Mouse (Mus musculus) C2C12 (cell line): Measurements from ENCODE around the gene Serpina12. TPM values are rescaled to one million over a fixed set of nuclear protein-coding genes. Genes with fewer than 3 reads are reported as not detected.

ENCODE experiments used
- H3K27me3 ChIP-seq: one replicate; pipeline ENCODE4 v1.6.1; 2011; ENCODE audit not compliant: control insufficient read depth, insufficient read depth, insufficient read length
- H3K36me3 ChIP-seq: one replicate; pipeline ENCODE4 v1.6.1; 2011; ENCODE audit not compliant: control insufficient read depth, insufficient read depth
- H3K4me3 ChIP-seq: one replicate; pipeline ENCODE4 v1.5.1; 2011; ENCODE audit warnings: mild to moderate bottlenecking, control low read depth; ENCODE audit not compliant: poor library complexity, insufficient read depth, severe bottlenecking
- H3K79me2 ChIP-seq: one replicate; pipeline ENCODE4 v1.6.1; 2011; ENCODE audit not compliant: control insufficient read depth, insufficient read depth
- H3K79me3 ChIP-seq: one replicate; pipeline ENCODE4 v1.6.1; 2011; ENCODE audit warnings: low read depth, control low read depth
- H3ac ChIP-seq: one replicate; pipeline ENCODE3; 2011; ENCODE audit warnings: low read depth; ENCODE audit not compliant: control insufficient read depth, insufficient read length
- CEBPB ChIP-seq: IDR thresholded peaks from one replicate; pipeline ENCODE4 v1.6.1; 2011; ENCODE audit warnings: low read depth, mild to moderate bottlenecking, control low read depth, moderate library complexity
- CTCF ChIP-seq: IDR thresholded peaks from one replicate; pipeline ENCODE4 v1.5.1; 2011; ENCODE audit not compliant: control insufficient read depth, insufficient read depth, insufficient read length
- FOSL1 ChIP-seq: IDR thresholded peaks from one replicate; pipeline ENCODE4 v1.8.0; 2011; ENCODE audit warnings: mild to moderate bottlenecking, low read length; ENCODE audit not compliant: poor library complexity, insufficient read depth, severe bottlenecking
- MAX ChIP-seq: IDR thresholded peaks from one replicate; pipeline ENCODE4 v1.6.1; 2011; ENCODE audit warnings: mild to moderate bottlenecking, control low read depth
- MYOD1 ChIP-seq: IDR thresholded peaks from one replicate; pipeline ENCODE4 v1.6.1; 2011; ENCODE audit warnings: low read depth; ENCODE audit not compliant: control insufficient read depth, insufficient read length
- MYOG ChIP-seq: IDR thresholded peaks from one replicate; pipeline ENCODE4 v1.6.1; 2011; ENCODE audit not compliant: control insufficient read depth, insufficient read length; ENCODE audit errors: extremely low read depth
- USF1 ChIP-seq: IDR thresholded peaks from one replicate; pipeline ENCODE4 v1.6.1; 2011; ENCODE audit warnings: low read depth, mild to moderate bottlenecking, control low read depth, moderate library complexity
- polyA plus RNA-seq: library from polyadenylated mRNA; unstranded; fragments of >200 nt; fragmentation: generic; extraction: Trizol; gene quantifications from one replicate; pipeline ENCODE4 v1.2.1, GENCODE M21; 2012; ENCODE audit warnings: missing spikeins

The Serpina12 gene
- polyA plus RNA-seq, 1 experiment = not detected

DNA sequence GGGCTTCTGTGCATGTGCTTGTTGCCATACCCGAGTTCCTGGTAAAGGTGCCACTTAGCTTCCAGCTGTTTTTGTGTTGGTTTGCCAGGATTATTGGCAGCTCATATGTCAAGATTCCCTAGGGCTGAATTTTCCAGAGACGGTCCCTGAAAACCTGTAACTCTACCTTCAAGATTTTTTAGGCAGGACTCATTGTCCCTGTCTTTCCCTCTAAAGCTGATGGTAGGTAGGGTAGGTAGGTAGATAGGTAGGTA is 54.8 kb downstream of the Serpina12 start:
- Histone ChIP-seq H3K79me2 (no peaks in the 10 kb centered on the region), H3ac (no peak overlapping the region), H3K79me3 (no peaks in the 10 kb centered on the region), H3K4me3 (no peak overlapping the region), H3K27me3 (no peaks in the 10 kb centered on the region), H3K36me3 (no peaks in the 10 kb centered on the region)
- TF ChIP-seq CTCF (no peak), MAX (no peak), USF1 (no peak), MYOD1 (no peak), MYOG (no peak), CEBPB (no peak), FOSL1 (no peak)

DNA sequence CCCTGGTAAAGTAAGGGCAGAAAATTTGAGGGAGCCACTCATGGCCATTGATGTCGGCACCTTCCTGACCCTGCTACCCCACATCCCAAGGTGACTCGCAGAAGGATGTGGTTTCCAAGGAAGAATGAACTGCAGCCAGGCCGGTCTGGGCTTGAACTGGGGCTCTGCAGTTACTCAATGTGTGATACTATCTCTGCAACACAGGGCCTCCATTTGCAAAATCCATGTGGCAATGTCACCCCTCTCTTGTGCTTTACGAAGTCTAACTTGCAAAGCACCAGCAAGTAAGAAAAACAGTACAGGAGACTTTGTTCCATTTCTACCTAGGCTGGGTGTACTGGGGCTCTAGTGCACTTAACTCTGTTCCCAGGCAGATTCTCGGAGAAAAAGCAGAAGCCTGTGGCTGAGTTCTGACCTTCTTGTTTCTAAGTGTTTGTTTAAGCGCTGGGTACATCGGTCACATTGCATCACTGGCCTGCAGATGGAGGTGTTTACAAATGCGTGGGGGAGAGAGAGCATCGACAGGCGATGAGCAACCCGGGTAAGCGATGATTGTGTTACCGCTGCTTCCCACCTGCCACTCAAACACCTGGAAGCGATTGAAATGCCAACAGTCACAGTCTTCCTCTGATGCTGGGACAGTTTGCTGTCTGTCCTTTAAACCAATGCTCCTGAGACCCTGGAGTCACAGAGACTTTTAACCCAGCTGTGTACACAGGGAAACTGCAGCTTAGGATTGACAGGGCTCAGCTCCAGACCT is 55.3 kb downstream of the Serpina12 start:
- no peaks in the 10 kb centered on the region for H3K27me3 ChIP-seq
- no peak overlapping the region for H3ac ChIP-seq
- no peaks in the 10 kb centered on the region for H3K79me2 ChIP-seq
- H3K36me3 ChIP-seq = no peaks in the 10 kb centered on the region
- TF ChIP-seq CTCF (no peak), FOSL1 (no peak), MYOG (no peak), MYOD1 (no peak), MAX (no peak), USF1 (no peak), CEBPB (no peak)
- H3K79me3 ChIP-seq = no peaks in the 10 kb centered on the region
- H3K4me3 ChIP-seq = no peak overlapping the region

- no peak for TF ChIP-seq USF1
- no peaks in the 10 kb centered on the region for H3K27me3 ChIP-seq
Measured at GRCm38 (mm10) chr12:103985868-103986267, 58.4 kb downstream of the Serpina12 start.

GRCm38 (mm10) chr12:103984935-103985334 is 59.3 kb downstream of the Serpina12 start:
- H3K79me2 ChIP-seq = no peaks in the 10 kb centered on the region
- peaks cover 3% of the 10 kb centered on the region for H3K27me3 ChIP-seq
- no peak overlapping the region for H3K4me3 ChIP-seq
- TF ChIP-seq MAX = no peak
- peak; percentile 15 for TF ChIP-seq CTCF
- H3ac ChIP-seq = no peak overlapping the region
- H3K36me3 ChIP-seq = no peaks in the 10 kb centered on the region
- H3K79me3 ChIP-seq = no peaks in the 10 kb centered on the region

More at GRCm38 (mm10) chr12:103985868-103986267, 58.4 kb downstream of the Serpina12 start:
- no peaks in the 10 kb centered on the region for H3K79me2 ChIP-seq
- no peak overlapping the region for H3ac ChIP-seq
- H3K79me3 ChIP-seq = no peaks in the 10 kb centered on the region
- H3K4me3 ChIP-seq = no peak overlapping the region
- H3K36me3 ChIP-seq = no peaks in the 10 kb centered on the region

GRCm38 (mm10) chr12:103981646-103982360 is 62.4 kb downstream of the Serpina12 start:
- H3K4me3 ChIP-seq = no peak overlapping the region
- H3K27me3 ChIP-seq = peaks cover 9% of the 10 kb centered on the region
- TF ChIP-seq CEBPB (no peak), MYOD1 (no peak), CTCF (no peak), MYOG (no peak), USF1 (no peak), MAX (no peak), FOSL1 (no peak)
- H3K79me3 ChIP-seq = no peaks in the 10 kb centered on the region
- no peaks in the 10 kb centered on the region for H3K36me3 ChIP-seq
- H3K79me2 ChIP-seq = no peaks in the 10 kb centered on the region
- H3ac ChIP-seq = no peak overlapping the region

Other genes with a start within 250 kb of the Serpina12 start
- not detected for gene Serpina1b, start 214.1 kb downstream of the Serpina12 start, polyA plus RNA-seq
- gene Serpina1a, start 180.9 kb downstream of the Serpina12 start, polyA plus RNA-seq = not detected
- gene Serpina1c, start 139.6 kb downstream of the Serpina12 start, polyA plus RNA-seq = not detected
- gene Serpina1e, start 85.5 kb downstream of the Serpina12 start, polyA plus RNA-seq = not detected
- not detected for gene Serpina11, start 54.5 kb downstream of the Serpina12 start, polyA plus RNA-seq
- 0.01 TPM for gene Serpina9, start 30.7 kb downstream of the Serpina12 start, polyA plus RNA-seq
- not detected for gene Serpina5, start 56.7 kb upstream of the Serpina12 start, polyA plus RNA-seq
- not detected for gene Serpina3a, start 68.3 kb upstream of the Serpina12 start, polyA plus RNA-seq
- not detected for gene Serpina3b, start 83.6 kb upstream of the Serpina12 start, polyA plus RNA-seq
- gene Serpina3c, start 109.4 kb upstream of the Serpina12 start, polyA plus RNA-seq = not detected
- gene Serpina3f, start 170.1 kb upstream of the Serpina12 start, polyA plus RNA-seq = not detected
- 0.14 TPM for gene Serpina3g, start 191.8 kb upstream of the Serpina12 start, polyA plus RNA-seq
- gene Serpina3i, start 218.7 kb upstream of the Serpina12 start, polyA plus RNA-seq = not detected